In genomic region chr13:69717860-69718598, GRCm38 (mm10) we compare ENCODE assay signal across 15 mouse cellular contexts. TPM values are rescaled to one million over a fixed set of nuclear protein-coding genes. Genes with fewer than 3 reads are reported as not detected.
DNase-seq lines count a peak whose midpoint lies in the region; ATAC-seq and TF ChIP-seq lines count a peak whose summit lies in the region.
"Had no signal": no experiment of that assay in that cellular context is flagged by ENCODE, and none has a peak within 500 bp of the region (broad histone marks: within the 10 kb centered on the region; RNA-seq: fewer than 3 reads in every experiment).

No protein-coding gene starts in this region.

- H3K27me3 ChIP-seq in neural tube, embryonic 11.5 days (ENCODE audit: control insufficient read depth, insufficient read depth, low read length) = no peaks in the 10 kb centered on the region
- no peaks in the 10 kb centered on the region for H3K27me3 ChIP-seq in hindbrain, embryonic 12.5 days
- no peaks in the 10 kb centered on the region for H3K27me3 ChIP-seq in cerebellum, adult 2 months (ENCODE audit: control insufficient read depth, insufficient read depth, low read length)

- no peaks in the 10 kb centered on the region for H3K9me3 ChIP-seq in neural tube, embryonic 11.5 days (ENCODE audit: control insufficient read depth, low read length)
- no peaks in the 10 kb centered on the region for H3K9me3 ChIP-seq in hindbrain, embryonic 12.5 days (replicated peaks)

- no peak for TF ChIP-seq CTCF in cerebellum, adult 2 months (IDR thresholded peaks at IDR 0.05; ENCODE audit: borderline replicate concordance, insufficient read depth, low read depth, low read length)

- no peak overlapping the region for H3K27ac ChIP-seq in neural tube, embryonic 11.5 days (ENCODE audit: low read depth, low read length)
- no peak overlapping the region for H3K27ac ChIP-seq in hindbrain, embryonic 12.5 days
- no peak overlapping the region for H3K27ac ChIP-seq in cerebellum, adult 2 months (ENCODE audit: insufficient read depth, low read length)

- ATAC-seq in neural tube, embryonic 11.5 days (ENCODE audit: insufficient read depth, low FRiP score, low TSS enrichment) = no peak
- peak; percentile 66 for ATAC-seq in hindbrain, embryonic 12.5 days (ENCODE audit: low FRiP score)
- ATAC-seq in megakaryocyte-erythroid progenitor cell, adult 5-6 weeks (replicated peaks; ENCODE audit: low FRiP score, low TSS enrichment, poor library complexity, severe bottlenecking) = no peak
- no peak for ATAC-seq in CD4-positive, CD25-positive, alpha-beta regulatory T cell, adult 4 months

- WGBS in neural tube, embryonic 11.5 days = 11% methylated on average over 11 of the region's 11 CpGs
- 12% methylated on average over 11 of the region's 11 CpGs for WGBS in hindbrain, embryonic 12.5 days
- 51% methylated on average over 11 of the region's 11 CpGs for WGBS in cerebellum, adult 2 months

- TF ChIP-seq POLR2A in cerebellum, adult 2 months (IDR thresholded peaks at IDR 0.05; ENCODE audit: borderline replicate concordance, insufficient read depth, low read length) = no peak

- H3K4me3 ChIP-seq in neural tube, embryonic 11.5 days (ENCODE audit: low read depth, low read length) = no peak overlapping the region
- H3K4me3 ChIP-seq in hindbrain, embryonic 12.5 days = no peak overlapping the region
- H3K4me3 ChIP-seq in cerebellum, adult 2 months (replicated peaks; ENCODE audit: insufficient read depth, low read depth, low read length) = no peak overlapping the region
- H3K4me3 ChIP-seq: erythroblast, embryonic 14.5 days had no signal

- no peaks in the 10 kb centered on the region for H3K36me3 ChIP-seq in neural tube, embryonic 11.5 days (ENCODE audit: control insufficient read depth, insufficient read depth, low read length)
- H3K36me3 ChIP-seq in hindbrain, embryonic 12.5 days = no peaks in the 10 kb centered on the region
- H3K36me3 ChIP-seq: G1E had no signal

- H3K4me2 ChIP-seq in neural tube, embryonic 11.5 days (ENCODE audit: low read depth) = no peak overlapping the region
- no peak overlapping the region for H3K4me2 ChIP-seq in hindbrain, embryonic 12.5 days (replicated peaks)

- DNase-seq in neural tube, embryonic 11.5 days (ENCODE audit: low spot score) = peak; percentile 23
- DNase-seq in neural tube, embryonic 10.5 days (ENCODE audit: extremely low spot score, low spot score) = no peak
- DNase-seq in embryo, embryonic 9.5 days (ENCODE audit: extremely low spot score) = peak; percentile 20
- DNase-seq in retina, postnatal 7 days (ENCODE audit: low read depth, low spot score) = peak; percentile 17
- DNase-seq in cerebellum, adult 2 months = no peak
- DNase-seq: cerebellum, adult 9-11 months; left cerebral cortex, postnatal 4 days; lung, adult 18-20 months; right cerebral cortex, postnatal 4 days had no signal

- no peaks in the 10 kb centered on the region for H3K4me1 ChIP-seq in neural tube, embryonic 11.5 days (ENCODE audit: control insufficient read depth, insufficient read depth, low read length)
- peaks cover 17% of the 10 kb centered on the region for H3K4me1 ChIP-seq in hindbrain, embryonic 12.5 days
- peaks cover 25% of the 10 kb centered on the region for H3K4me1 ChIP-seq in cerebellum, adult 2 months (ENCODE audit: control insufficient read depth, insufficient read depth, low read length)

- H3K9ac ChIP-seq in neural tube, embryonic 11.5 days (ENCODE audit: low read length) = no peak overlapping the region
- no peak overlapping the region for H3K9ac ChIP-seq in hindbrain, embryonic 12.5 days

RNA-seq across cellular contexts. Expression of gene Ube2ql1, which starts 21.7 kb away (rescaled TPM):
- 16.8 and 17.2 TPM in 2 replicates for polyA plus RNA-seq in neural tube, embryonic 11.5 days (2014; fragmentation: Nextera tagmentation; extraction: Ambion mirVana)
- polyA plus RNA-seq in hindbrain, embryonic 12.5 days (2016; fragmentation: Nextera tagmentation; extraction: Ambion mirVana) = 16.4 and 18.2 TPM in 2 replicates
- total RNA-seq in megakaryocyte-erythroid progenitor cell, adult 5-6 weeks (2014; fragmentation: Nextera tagmentation) = not detected in 2 replicates
- not detected in 2 replicates for total RNA-seq in megakaryocyte-erythroid progenitor cell, adult 5-6 weeks (2017)
- polyA plus RNA-seq in cerebellum, adult 2 months (2012; rRNA removed) = 102 and 105 TPM in 2 replicates
- polyA plus RNA-seq in CD4-positive, CD25-positive, alpha-beta regulatory T cell, adult 4 months (2017; shearing (Covaris generic)) = not detected
- total RNA-seq: hematopoietic stem cell, adult 5-6 weeks had no signal
- polyA plus RNA-seq: erythroblast, embryonic 14.5 days; G1E had no signal

Comparison
In these comparisons a context has a peak if more than half of its experiments do, and no peak if none do; other contexts are left out.
1. DNase-seq: peak in neural tube, embryonic 11.5 days (single experiment), embryo, embryonic 9.5 days (single experiment) and retina, postnatal 7 days (single experiment); none in neural tube, embryonic 10.5 days (single experiment) and cerebellum, adult 2 months (0 of 2).
2. RNA of gene Ube2ql1, which starts 21.7 kb away (polyA plus RNA-seq): 102 to 105 TPM in cerebellum, adult 2 months, 16.4 to 18.2 TPM in hindbrain, embryonic 12.5 days and 16.8 to 17.2 TPM in neural tube, embryonic 11.5 days; not detected in CD4-positive, CD25-positive, alpha-beta regulatory T cell, adult 4 months; every median in the first group is over 10 times any median in the second.